Mouse (Mus musculus) embryonic facial prominence, embryonic 14.5 days (tissue): Measurements from ENCODE around the gene Immt. TPM values are rescaled to one million over a fixed set of nuclear protein-coding genes. Genes with fewer than 3 reads are reported as not detected.

ENCODE experiments used
- ATAC-seq: fragments of 200-750 bp; cut with Nextera tagmentation; 2 replicates; pipeline ENCODE4 v1.8.0; 2017; ENCODE audit warnings: low read depth, moderate number of reproducible peaks, moderate TSS enrichment
- DNase-seq: peaks from one replicate; pipeline ENCODE4 v3.0.0-alpha.2; 2015; ENCODE audit warnings: low spot score
- H3K27ac ChIP-seq: fragments of 300-500 bp; sonication (generic); replicated peaks from 2 replicates; pipeline ENCODE4 v1.5.1; 2014; ENCODE audit warnings: low read depth, mild to moderate bottlenecking, low read length, moderate library complexity
- H3K27me3 ChIP-seq: fragments of 300-500 bp; sonication (generic); replicated peaks from 2 replicates; pipeline ENCODE4 v1.6.1; 2014; ENCODE audit warnings: low read length; ENCODE audit not compliant: control insufficient read depth, insufficient read depth
- H3K36me3 ChIP-seq: fragments of 300-500 bp; sonication (generic); 2 replicates; pipeline ENCODE4 v1.6.1; 2014; ENCODE audit warnings: low read length, mixed read lengths; ENCODE audit not compliant: control insufficient read depth, insufficient read depth
- H3K4me1 ChIP-seq: fragments of 300-500 bp; sonication (generic); 2 replicates; pipeline ENCODE4 v1.6.1; 2014; ENCODE audit warnings: antibody characterized with exemption, low read length; ENCODE audit not compliant: control insufficient read depth, insufficient read depth
- H3K4me2 ChIP-seq: fragments of 300-500 bp; sonication (generic); 2 replicates; pipeline ENCODE4 v1.6.1; 2014; ENCODE audit warnings: low read depth, mild to moderate bottlenecking, low read length, moderate library complexity, mixed read lengths
- H3K4me3 ChIP-seq: fragments of 300-500 bp; sonication (generic); 2 replicates; pipeline ENCODE4 v1.5.1; 2014; ENCODE audit warnings: low read depth, mild to moderate bottlenecking, low read length
- H3K9ac ChIP-seq: fragments of 300-500 bp; sonication (generic); 2 replicates; pipeline ENCODE4 v1.6.1; 2014; ENCODE audit warnings: low read depth, mild to moderate bottlenecking, low read length, moderate library complexity, mixed read lengths
- H3K9me3 ChIP-seq: fragments of 300-500 bp; sonication (generic); 2 replicates; pipeline ENCODE4 v1.6.1; 2016; ENCODE audit warnings: low read length; ENCODE audit not compliant: control insufficient read depth
- WGBS: fragments of 180-500 bp; shearing (Covaris S2); extraction: QIAGEN DNeasy Blood & Tissue Kit; methylation state at CpG from one replicate; pipeline ENCODE4 v1.1.7; 2014; 5-methylcytosine and 5-hydroxymethylcytosine counted together
- polyA plus RNA-seq: library from polyadenylated mRNA; unstranded; fragments of >200 nt; fragmentation: Nextera tagmentation; extraction: Ambion mirVana; gene quantifications from 2 replicates; pipeline ENCODE4 v1.2.1, GENCODE M21; 2014

Gene Immt
- polyA plus RNA-seq, 1 experiment from 2014 or later: 160 TPM

GRCm38 (mm10) chr6:71877965-71878760 lies 47.0 kb downstream of the Immt start:
- peak; percentile 1 for DNase-seq
- Histone ChIP-seq H3K27me3 (no peaks in the 10 kb centered on the region), H3K9ac (no peak overlapping the region), H3K4me1 (no peaks in the 10 kb centered on the region), H3K4me2 (no peak overlapping the region), H3K36me3 (peaks cover 84% of the 10 kb centered on the region), H3K27ac (no peak overlapping the region), H3K9me3 (no peaks in the 10 kb centered on the region), H3K4me3 (no peak overlapping the region)
- ATAC-seq: no peak
- 84% methylated on average over 3 of the region's 3 CpGs for WGBS

GRCm38 (mm10) chr6:71893263-71893662 lies 62.1 kb downstream of the Immt start:
- no peaks in the 10 kb centered on the region for H3K4me1 ChIP-seq

GRCm38 (mm10) chr6:71907702-71908235 lies 76.6 kb downstream of the Immt start:
- Histone ChIP-seq H3K9ac (peak overlapping the region; percentile 77), H3K27me3 (no peaks in the 10 kb centered on the region), H3K9me3 (no peaks in the 10 kb centered on the region), H3K27ac (no peak overlapping the region), H3K4me2 (peak overlapping the region; percentile 85), H3K4me1 (peaks cover 13% of the 10 kb centered on the region), H3K36me3 (peaks cover 37% of the 10 kb centered on the region), H3K4me3 (peak overlapping the region; percentile 87)
- ATAC-seq (no peak), DNase-seq (no peak)
- 7% methylated on average over 4 of the region's 4 CpGs for WGBS

More at GRCm38 (mm10) chr6:71893263-71893662, 62.1 kb downstream of the Immt start:
- DNase-seq (no peak), ATAC-seq (no peak)
- H3K27me3 ChIP-seq: no peaks in the 10 kb centered on the region
- H3K36me3 ChIP-seq: peaks cover 98% of the 10 kb centered on the region
- no peak overlapping the region for H3K9ac ChIP-seq
- no peak overlapping the region for H3K27ac ChIP-seq
- WGBS: 89% methylated on average over 4 of the region's 4 CpGs
- H3K4me2 ChIP-seq: no peak overlapping the region
- no peaks in the 10 kb centered on the region for H3K9me3 ChIP-seq
- H3K4me3 ChIP-seq: no peak overlapping the region

- ATAC-seq: peak; percentile 92
- Histone ChIP-seq H3K9ac (peak within 1 kb of the TSS; percentile 77), H3K9me3 (no peaks in the 10 kb centered on the region), H3K4me3 (peak within 1 kb of the TSS; percentile 87), H3K4me1 (peaks cover 13% of the 10 kb centered on the region), H3K27ac (peak within 1 kb of the TSS; percentile 49), H3K27me3 (no peaks in the 10 kb centered on the region), H3K36me3 (peaks cover 34% of the 10 kb centered on the region), H3K4me2 (peak within 1 kb of the TSS; percentile 85)
- WGBS: under 1% methylated on average over 53 of the region's 58 CpGs
- peak; percentile 95 for DNase-seq
Observed at GRCm38 (mm10) chr6:71908481-71909381, 77.6 kb downstream of the Immt start, which contains the start of the genes Ptcd3 and Polr1a. Gene Ptcd3, minus strand, starts transcription at chr6:71908750. Gene Polr1a, plus strand, starts transcription at chr6:71909053.

GRCm38 (mm10) chr6:71909384-71909783 lies 78.3 kb downstream of the Immt start:
- WGBS: 25% methylated on average over 10 of the region's 10 CpGs
- DNase-seq: no peak
- H3K9ac ChIP-seq: peak overlapping the region; percentile 77
- no peaks in the 10 kb centered on the region for H3K9me3 ChIP-seq
- no peak; the same call in 1 of the 2 replicates for ATAC-seq
- H3K36me3 ChIP-seq: peaks cover 34% of the 10 kb centered on the region
- H3K27me3 ChIP-seq: no peaks in the 10 kb centered on the region
- H3K27ac ChIP-seq: 0 out of 2 replicates have a peak overlapping the region, but pooled peaks have one; percentile 44
- H3K4me2 ChIP-seq: peak overlapping the region; percentile 85
- peaks cover 13% of the 10 kb centered on the region for H3K4me1 ChIP-seq
- H3K4me3 ChIP-seq: peak overlapping the region; percentile 87

GRCm38 (mm10) chr6:71909840-71910239 lies 78.7 kb downstream of the Immt start:
- 71% methylated on average over 6 of the region's 6 CpGs for WGBS
- DNase-seq: peak; percentile 4
- H3K27ac ChIP-seq: no peak overlapping the region
- ATAC-seq: no peak
- peaks cover 31% of the 10 kb centered on the region for H3K36me3 ChIP-seq
- 0 out of 2 replicates have a peak overlapping the region, but pooled peaks have one; percentile 77 for H3K9ac ChIP-seq
- peak overlapping the region; percentile 85 for H3K4me2 ChIP-seq
- peaks cover 13% of the 10 kb centered on the region for H3K4me1 ChIP-seq
- peak overlapping the region; percentile 87 for H3K4me3 ChIP-seq
- no peaks in the 10 kb centered on the region for H3K27me3 ChIP-seq
- H3K9me3 ChIP-seq: no peaks in the 10 kb centered on the region

GRCm38 (mm10) chr6:71911686-71912450 lies 80.7 kb downstream of the Immt start:
- WGBS: 85% methylated on average over 5 of the region's 5 CpGs

GRCm38 (mm10) chr6:71920752-71921151 lies 89.6 kb downstream of the Immt start:
- H3K4me2 ChIP-seq: no peak overlapping the region
- 92% methylated on average over 7 of the region's 7 CpGs for WGBS
- H3K4me3 ChIP-seq: no peak overlapping the region
- H3K36me3 ChIP-seq: peaks cover 95% of the 10 kb centered on the region
- DNase-seq (no peak), ATAC-seq (no peak)
- H3K9me3 ChIP-seq: no peaks in the 10 kb centered on the region
- no peak overlapping the region for H3K27ac ChIP-seq
- H3K9ac ChIP-seq: no peak overlapping the region
- no peaks in the 10 kb centered on the region for H3K4me1 ChIP-seq
- H3K27me3 ChIP-seq: no peaks in the 10 kb centered on the region

More at GRCm38 (mm10) chr6:71911686-71912450, 80.7 kb downstream of the Immt start:
- Histone ChIP-seq H3K4me2 (no peak overlapping the region), H3K4me3 (no peak overlapping the region), H3K27me3 (no peaks in the 10 kb centered on the region), H3K4me1 (peaks cover 13% of the 10 kb centered on the region), H3K27ac (no peak overlapping the region), H3K9me3 (no peaks in the 10 kb centered on the region), H3K36me3 (peaks cover 34% of the 10 kb centered on the region), H3K9ac (no peak overlapping the region)
- no peak for DNase-seq
- ATAC-seq: no peak
